Mouse (Mus musculus) testis, adult 2 months (tissue): Measurements from ENCODE around the gene Iyd. TPM values are rescaled to one million over a fixed set of nuclear protein-coding genes. Genes with fewer than 3 reads are reported as not detected.

ENCODE experiments used
- H3K27ac ChIP-seq: fragments of 200-500 bp; 2 replicates; pipeline ENCODE4 v1.5.1; 2012; ENCODE audit warnings: low read depth, low read length; ENCODE audit not compliant: control insufficient read depth, insufficient read depth
- H3K27me3 ChIP-seq: fragments of 200-500 bp; 2 replicates; pipeline ENCODE4 v1.6.1; 2012; ENCODE audit warnings: mild to moderate bottlenecking, low read length, moderate library complexity; ENCODE audit not compliant: control insufficient read depth, insufficient read depth
- H3K36me3 ChIP-seq: fragments of 200-500 bp; 2 replicates; pipeline ENCODE4 v1.6.1; 2012; ENCODE audit warnings: mild to moderate bottlenecking, low read length; ENCODE audit not compliant: control insufficient read depth, insufficient read depth
- H3K4me1 ChIP-seq: fragments of 200-500 bp; 2 replicates; pipeline ENCODE4 v1.6.1; 2012; ENCODE audit warnings: low read length; ENCODE audit not compliant: control insufficient read depth, insufficient read depth
- H3K4me3 ChIP-seq: fragments of 200-500 bp; 2 replicates; pipeline ENCODE4 v1.5.1; 2012; ENCODE audit warnings: low read depth, mild to moderate bottlenecking, low read length, moderate library complexity, mixed read lengths; ENCODE audit not compliant: control insufficient read depth
- CTCF ChIP-seq: fragments of 200-500 bp; IDR thresholded peaks from 2 replicates; pipeline ENCODE4 v1.5.1; 2012; ENCODE audit warnings: low read depth, mild to moderate bottlenecking, inconsistent platforms, low read length, moderate library complexity; ENCODE audit not compliant: control insufficient read depth, insufficient read depth, insufficient replicate concordance
- POLR2A ChIP-seq: fragments of 200-500 bp; IDR thresholded peaks from 2 replicates; pipeline ENCODE4 v1.6.1; 2012; ENCODE audit warnings: low read depth, mild to moderate bottlenecking, inconsistent platforms, low read length, moderate library complexity; ENCODE audit not compliant: control insufficient read depth
- polyA plus RNA-seq: library from polyadenylated mRNA; depleted of rRNA; stranded (reverse); fragments of >200 nt; gene quantifications from 2 replicates; pipeline ENCODE4 v1.2.3, GENCODE M21; 2012

The Iyd gene
- polyA plus RNA-seq, 1 experiment = not detected

GRCm38 (mm10) chr10:3555128-3555527 is 15.1 kb downstream of the Iyd start:
- TF ChIP-seq CTCF (no peak), POLR2A (no peak)
- no peaks in the 10 kb centered on the region for H3K27me3 ChIP-seq

GRCm38 (mm10) chr10:3556538-3556937 is 16.5 kb downstream of the Iyd start:
- Histone ChIP-seq H3K4me1 (no peaks in the 10 kb centered on the region), H3K27me3 (no peaks in the 10 kb centered on the region), H3K36me3 (no peaks in the 10 kb centered on the region), H3K4me3 (no peak overlapping the region), H3K27ac (no peak overlapping the region)
- TF ChIP-seq POLR2A (no peak), CTCF (no peak)

More at GRCm38 (mm10) chr10:3555128-3555527, 15.1 kb downstream of the Iyd start:
- Histone ChIP-seq H3K4me1 (no peaks in the 10 kb centered on the region), H3K36me3 (no peaks in the 10 kb centered on the region), H3K27ac (no peak overlapping the region), H3K4me3 (no peak overlapping the region)

GRCm38 (mm10) chr10:3559136-3559535 is 19.1 kb downstream of the Iyd start:
- Histone ChIP-seq H3K4me3 (no peak overlapping the region), H3K27ac (no peak overlapping the region), H3K4me1 (no peaks in the 10 kb centered on the region), H3K36me3 (no peaks in the 10 kb centered on the region), H3K27me3 (no peaks in the 10 kb centered on the region)
- no peak for TF ChIP-seq CTCF
- TF ChIP-seq POLR2A = no peak

GRCm38 (mm10) chr10:3562165-3562564 is 22.1 kb downstream of the Iyd start:
- Histone ChIP-seq H3K27me3 (no peaks in the 10 kb centered on the region), H3K36me3 (no peaks in the 10 kb centered on the region), H3K4me1 (no peaks in the 10 kb centered on the region), H3K27ac (no peak overlapping the region), H3K4me3 (no peak overlapping the region)
- TF ChIP-seq POLR2A (no peak), CTCF (no peak)

GRCm38 (mm10) chr10:3565126-3565525 is 25.1 kb downstream of the Iyd start:
- H3K27me3 ChIP-seq = no peaks in the 10 kb centered on the region
- no peaks in the 10 kb centered on the region for H3K4me1 ChIP-seq
- TF ChIP-seq POLR2A = no peak
- no peak for TF ChIP-seq CTCF
- no peak overlapping the region for H3K27ac ChIP-seq
- H3K4me3 ChIP-seq = no peak overlapping the region
- no peaks in the 10 kb centered on the region for H3K36me3 ChIP-seq

GRCm38 (mm10) chr10:3567821-3568220 is 27.8 kb downstream of the Iyd start:
- TF ChIP-seq CTCF (peak; percentile 58; the same call in 1 of the 2 replicates), POLR2A (no peak)
- Histone ChIP-seq H3K36me3 (no peaks in the 10 kb centered on the region), H3K27ac (no peak overlapping the region), H3K4me3 (no peak overlapping the region), H3K4me1 (no peaks in the 10 kb centered on the region), H3K27me3 (no peaks in the 10 kb centered on the region)

- Histone ChIP-seq H3K36me3 (no peaks in the 10 kb centered on the region), H3K27me3 (no peaks in the 10 kb centered on the region), H3K4me1 (no peaks in the 10 kb centered on the region), H3K27ac (no peak overlapping the region), H3K4me3 (no peak overlapping the region)
- TF ChIP-seq CTCF (no peak), POLR2A (no peak)
Observed at GRCm38 (mm10) chr10:3572723-3573649, 32.9 kb downstream of the Iyd start.
